Mouse (Mus musculus): ENCODE results near the gene Adamts16. TPM values are rescaled to one million over a fixed set of nuclear protein-coding genes. Genes with fewer than 3 reads are reported as not detected.
A peak's percentile ranks its signal among the peaks of the same experiment; 100 is the strongest.
"Not testable (repeated sequence)": the region's sequence is repeated elsewhere in the genome, so short reads cannot be mapped to it uniquely, and the experiment has no call there.

Gene Adamts16
- polyA plus RNA-seq, 1 experiment from 2014 or later = 1.5 TPM

GRCm38 (mm10) chr13:70874741-70875140 lies 33.1 kb upstream of the Adamts16 start:
- peak; percentile 31 for DNase-seq (ENCODE audit: low spot score)
- Histone ChIP-seq H3K36me3 (ENCODE audit: control insufficient read depth, insufficient read depth, low read length) (no peaks in the 10 kb centered on the region), H3K27me3 (replicated peaks; ENCODE audit: control insufficient read depth, insufficient read depth, low read length) (no peaks in the 10 kb centered on the region), H3K9ac (ENCODE audit: low read length) (no peak overlapping the region), H3K27ac (ENCODE audit: low read depth) (no peak overlapping the region), H3K4me1 (replicated peaks; ENCODE audit: control insufficient read depth, insufficient read depth, low read length) (peaks cover 6% of the 10 kb centered on the region; the same call in 1 of the 2 replicates), H3K9me3 (ENCODE audit: control insufficient read depth, low read length) (no peaks in the 10 kb centered on the region), H3K4me3 (ENCODE audit: low read depth, low read length) (no peak overlapping the region), H3K4me2 (ENCODE audit: low read length) (no peak overlapping the region)
- ATAC-seq (replicated peaks; ENCODE audit: low FRiP score, low TSS enrichment, low read depth) = no peak

- 62% methylated on average over 13 of the region's 13 CpGs for WGBS
- not testable (repeated sequence) for H3K9ac ChIP-seq (ENCODE audit: low read length); H3K36me3 ChIP-seq (ENCODE audit: control insufficient read depth, insufficient read depth, low read length); H3K4me2 ChIP-seq (ENCODE audit: low read length); H3K4me1 ChIP-seq (replicated peaks; ENCODE audit: control insufficient read depth, insufficient read depth, low read length); H3K27ac ChIP-seq (ENCODE audit: low read depth); H3K27me3 ChIP-seq (replicated peaks; ENCODE audit: control insufficient read depth, insufficient read depth, low read length); H3K4me3 ChIP-seq (ENCODE audit: low read depth, low read length); H3K9me3 ChIP-seq (ENCODE audit: control insufficient read depth, low read length); ATAC-seq (replicated peaks; ENCODE audit: low FRiP score, low TSS enrichment, low read depth)
- peak; percentile 20 for DNase-seq (ENCODE audit: low spot score)
Measured at GRCm38 (mm10) chr13:70873851-70874250, 32.2 kb upstream of the Adamts16 start.

GRCm38 (mm10) chr13:70871049-70871448 lies 29.4 kb upstream of the Adamts16 start:
- Histone ChIP-seq H3K4me3 (ENCODE audit: low read depth, low read length) (no peak overlapping the region), H3K36me3 (ENCODE audit: control insufficient read depth, insufficient read depth, low read length) (no peaks in the 10 kb centered on the region), H3K4me2 (ENCODE audit: low read length) (no peak overlapping the region), H3K9me3 (ENCODE audit: control insufficient read depth, low read length) (no peaks in the 10 kb centered on the region), H3K4me1 (replicated peaks; ENCODE audit: control insufficient read depth, insufficient read depth, low read length) (no peaks in the 10 kb centered on the region), H3K27me3 (replicated peaks; ENCODE audit: control insufficient read depth, insufficient read depth, low read length) (no peaks in the 10 kb centered on the region), H3K9ac (ENCODE audit: low read length) (no peak overlapping the region), H3K27ac (ENCODE audit: low read depth) (no peak overlapping the region)
- peak; percentile 41 for DNase-seq (ENCODE audit: low spot score)
- ATAC-seq (replicated peaks; ENCODE audit: low FRiP score, low TSS enrichment, low read depth) = no peak
- 73% methylated on average over 3 of the region's 3 CpGs for WGBS

GRCm38 (mm10) chr13:70866971-70867625 lies 25.5 kb upstream of the Adamts16 start:
- H3K27ac ChIP-seq (ENCODE audit: low read depth) = no peak overlapping the region
- no peak overlapping the region for H3K4me3 ChIP-seq (ENCODE audit: low read depth, low read length)
- H3K36me3 ChIP-seq (ENCODE audit: control insufficient read depth, insufficient read depth, low read length) = no peaks in the 10 kb centered on the region
- no peaks in the 10 kb centered on the region for H3K27me3 ChIP-seq (replicated peaks; ENCODE audit: control insufficient read depth, insufficient read depth, low read length)
- H3K4me1 ChIP-seq (replicated peaks; ENCODE audit: control insufficient read depth, insufficient read depth, low read length) = no peaks in the 10 kb centered on the region
- no peak overlapping the region for H3K9ac ChIP-seq (ENCODE audit: low read length)
- no peak overlapping the region for H3K4me2 ChIP-seq (ENCODE audit: low read length)
- peak; percentile 52 for DNase-seq (ENCODE audit: low spot score)
- 85% methylated on average over 11 of the region's 11 CpGs for WGBS
- ATAC-seq (replicated peaks; ENCODE audit: low FRiP score, low TSS enrichment, low read depth) = peak; percentile 84
- H3K9me3 ChIP-seq (ENCODE audit: control insufficient read depth, low read length) = no peaks in the 10 kb centered on the region

GRCm38 (mm10) chr13:70865867-70866266 lies 24.3 kb upstream of the Adamts16 start:
- Histone ChIP-seq H3K9ac (ENCODE audit: low read length) (no peak overlapping the region), H3K9me3 (ENCODE audit: control insufficient read depth, low read length) (no peaks in the 10 kb centered on the region), H3K4me1 (replicated peaks; ENCODE audit: control insufficient read depth, insufficient read depth, low read length) (no peaks in the 10 kb centered on the region), H3K27me3 (replicated peaks; ENCODE audit: control insufficient read depth, insufficient read depth, low read length) (no peaks in the 10 kb centered on the region), H3K4me3 (ENCODE audit: low read depth, low read length) (no peak overlapping the region), H3K36me3 (ENCODE audit: control insufficient read depth, insufficient read depth, low read length) (no peaks in the 10 kb centered on the region), H3K4me2 (ENCODE audit: low read length) (no peak overlapping the region), H3K27ac (ENCODE audit: low read depth) (no peak overlapping the region)
- ATAC-seq (replicated peaks; ENCODE audit: low FRiP score, low TSS enrichment, low read depth) = no peak
- DNase-seq (ENCODE audit: low spot score) = no peak
- WGBS = 88% methylated on average over 5 of the region's 5 CpGs

- no peaks in the 10 kb centered on the region for H3K27me3 ChIP-seq (replicated peaks; ENCODE audit: control insufficient read depth, insufficient read depth, low read length)
- no peak overlapping the region for H3K27ac ChIP-seq (ENCODE audit: low read depth)
- H3K4me1 ChIP-seq (replicated peaks; ENCODE audit: control insufficient read depth, insufficient read depth, low read length) = no peaks in the 10 kb centered on the region
- no peak overlapping the region for H3K9ac ChIP-seq (ENCODE audit: low read length)
- H3K9me3 ChIP-seq (ENCODE audit: control insufficient read depth, low read length) = no peaks in the 10 kb centered on the region
- no peak overlapping the region for H3K4me2 ChIP-seq (ENCODE audit: low read length)
- ATAC-seq (replicated peaks; ENCODE audit: low FRiP score, low TSS enrichment, low read depth) (0 out of 2 replicates have a peak, but pooled peaks have one; percentile 34), DNase-seq (ENCODE audit: low spot score) (peak; percentile 34)
- H3K36me3 ChIP-seq (ENCODE audit: control insufficient read depth, insufficient read depth, low read length) = no peaks in the 10 kb centered on the region
- 58% methylated on average over 5 of the region's 8 CpGs for WGBS
- no peak overlapping the region for H3K4me3 ChIP-seq (ENCODE audit: low read depth, low read length)
Measured at GRCm38 (mm10) chr13:70862162-70862908, 20.7 kb upstream of the Adamts16 start.

- no peak for ATAC-seq (replicated peaks; ENCODE audit: low FRiP score, low TSS enrichment, low read depth)
- H3K4me2 ChIP-seq (ENCODE audit: low read length) = no peak overlapping the region
- no peaks in the 10 kb centered on the region for H3K4me1 ChIP-seq (replicated peaks; ENCODE audit: control insufficient read depth, insufficient read depth, low read length)
- H3K9me3 ChIP-seq (ENCODE audit: control insufficient read depth, low read length) = no peaks in the 10 kb centered on the region
- H3K4me3 ChIP-seq (ENCODE audit: low read depth, low read length) = no peak overlapping the region
- H3K27me3 ChIP-seq (replicated peaks; ENCODE audit: control insufficient read depth, insufficient read depth, low read length) = no peaks in the 10 kb centered on the region
- H3K27ac ChIP-seq (ENCODE audit: low read depth) = no peak overlapping the region
- DNase-seq (ENCODE audit: low spot score) = peak; percentile 49
- H3K9ac ChIP-seq (ENCODE audit: low read length) = no peak overlapping the region
- H3K36me3 ChIP-seq (ENCODE audit: control insufficient read depth, insufficient read depth, low read length) = no peaks in the 10 kb centered on the region
Measured at GRCm38 (mm10) chr13:70853601-70854000, 12.0 kb upstream of the Adamts16 start.

GRCm38 (mm10) chr13:70846933-70847332 lies 5.3 kb upstream of the Adamts16 start:
- H3K4me2 ChIP-seq (ENCODE audit: low read length) = no peak overlapping the region
- H3K27me3 ChIP-seq (replicated peaks; ENCODE audit: control insufficient read depth, insufficient read depth, low read length) = peaks cover 14% of the 10 kb centered on the region
- no peaks in the 10 kb centered on the region for H3K36me3 ChIP-seq (ENCODE audit: control insufficient read depth, insufficient read depth, low read length)
- no peak overlapping the region for H3K4me3 ChIP-seq (ENCODE audit: low read depth, low read length)
- DNase-seq (ENCODE audit: low spot score) (peak; percentile 48), ATAC-seq (replicated peaks; ENCODE audit: low FRiP score, low TSS enrichment, low read depth) (no peak)
- no peak overlapping the region for H3K27ac ChIP-seq (ENCODE audit: low read depth)
- WGBS = 55% methylated on average over 2 of the region's 2 CpGs
- H3K9me3 ChIP-seq (ENCODE audit: control insufficient read depth, low read length) = no peaks in the 10 kb centered on the region
- no peaks in the 10 kb centered on the region; the same call in 1 of the 2 replicates for H3K4me1 ChIP-seq (replicated peaks; ENCODE audit: control insufficient read depth, insufficient read depth, low read length)
- H3K9ac ChIP-seq (ENCODE audit: low read length) = no peak overlapping the region

GRCm38 (mm10) chr13:70845526-70845925 lies 3.9 kb upstream of the Adamts16 start:
- no peak for DNase-seq (ENCODE audit: low spot score)
- Histone ChIP-seq H3K4me1 (replicated peaks; ENCODE audit: control insufficient read depth, insufficient read depth, low read length) (no peaks in the 10 kb centered on the region; the same call in 1 of the 2 replicates), H3K9me3 (ENCODE audit: control insufficient read depth, low read length) (no peaks in the 10 kb centered on the region), H3K4me2 (ENCODE audit: low read length) (no peak overlapping the region), H3K27me3 (replicated peaks; ENCODE audit: control insufficient read depth, insufficient read depth, low read length) (peaks cover 27% of the 10 kb centered on the region), H3K9ac (ENCODE audit: low read length) (no peak overlapping the region), H3K4me3 (ENCODE audit: low read depth, low read length) (no peak overlapping the region), H3K27ac (ENCODE audit: low read depth) (no peak overlapping the region), H3K36me3 (ENCODE audit: control insufficient read depth, insufficient read depth, low read length) (no peaks in the 10 kb centered on the region)
- ATAC-seq (replicated peaks; ENCODE audit: low FRiP score, low TSS enrichment, low read depth) = no peak
- 77% methylated on average over 7 of the region's 7 CpGs for WGBS
